Mouse (Mus musculus): ENCODE measurements around the gene Proca1. TPM values are rescaled to one million over a fixed set of nuclear protein-coding genes. Genes with fewer than 3 reads are reported as not detected.

The Proca1 gene
- polyA plus RNA-seq, 1 experiment from 2014 or later: 1.7 TPM

GRCm38 (mm10) chr11:78188331-78189233 lies 4.6 kb upstream of the Proca1 start, which contains the start of gene Rab34:
Rab34 (plus strand) TSS chr11:78188430.
- Histone ChIP-seq H3K4me1 (ENCODE audit: control insufficient read depth, insufficient read depth, low read length) (no peaks in the 10 kb centered on the region; the same call in 1 of the 2 replicates), H3K9me3 (replicated peaks; ENCODE audit: control insufficient read depth, low read length) (no peaks in the 10 kb centered on the region), H3K9ac (replicated peaks; ENCODE audit: low read length) (peak within 1 kb of the TSS; percentile 93), H3K36me3 (replicated peaks; ENCODE audit: control insufficient read depth, insufficient read depth, low read depth, low read length) (peaks cover 3% of the 10 kb centered on the region; the same call in 1 of the 2 replicates), H3K27ac (replicated peaks; ENCODE audit: low read depth, low read length) (peak within 1 kb of the TSS; percentile 99), H3K4me2 (ENCODE audit: low read depth, low read length) (peak within 1 kb of the TSS; percentile 76), H3K27me3 (ENCODE audit: control insufficient read depth, insufficient read depth, low read length) (no peaks in the 10 kb centered on the region), H3K4me3 (ENCODE audit: low read depth, low read length) (peak within 1 kb of the TSS; percentile 79)
- DNase-seq (ENCODE audit: low spot score) (peak; percentile 94), ATAC-seq (replicated peaks; ENCODE audit: insufficient number of reproducible peaks, low FRiP score, low TSS enrichment, low read depth) (peak; percentile 86)
- under 1% methylated on average over 73 of the region's 80 CpGs for WGBS

DNA sequence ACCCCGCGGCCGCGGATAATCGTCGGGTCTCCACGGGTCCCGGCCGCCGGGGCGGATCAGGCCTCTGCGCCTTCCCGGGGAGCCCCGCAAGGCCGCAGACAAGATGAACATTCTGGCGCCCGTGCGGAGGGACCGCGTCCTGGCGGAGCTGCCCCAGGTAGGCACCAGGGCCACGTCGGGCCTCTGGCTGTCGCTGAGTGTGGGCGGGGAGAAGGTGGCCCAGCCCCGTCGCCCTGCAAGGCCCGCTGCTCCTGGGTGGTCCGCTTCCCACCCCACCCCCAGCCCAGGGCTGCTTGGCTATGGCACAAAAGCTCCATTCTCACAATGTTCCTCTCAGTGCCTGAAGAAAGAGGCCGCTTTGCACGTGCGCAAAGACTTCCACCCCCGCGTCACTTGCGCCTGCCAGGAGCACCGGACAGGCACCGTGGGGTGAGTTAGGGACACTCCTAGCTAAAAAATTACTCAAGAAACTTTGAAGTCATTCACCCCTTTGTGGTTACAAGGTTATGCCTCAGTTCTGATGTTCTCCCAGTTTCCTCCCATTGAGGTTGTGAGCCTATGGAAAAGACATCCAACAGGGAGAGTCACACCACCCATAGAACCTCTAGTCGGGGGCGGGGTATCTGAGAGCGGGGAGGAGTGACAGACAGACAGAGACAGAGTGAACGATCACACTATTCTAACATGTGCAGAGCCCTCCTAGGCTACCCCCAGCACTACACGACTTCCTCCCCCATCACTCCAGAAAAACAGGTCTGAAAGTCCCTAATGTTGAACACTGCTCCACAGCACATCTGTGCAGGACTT lies 3.8 kb upstream of the Proca1 start:
- no peaks in the 10 kb centered on the region; the same call in 1 of the 2 replicates for H3K4me1 ChIP-seq (ENCODE audit: control insufficient read depth, insufficient read depth, low read length)
- peak overlapping the region; percentile 79 for H3K4me3 ChIP-seq (ENCODE audit: low read depth, low read length)
- under 1% methylated on average over 42 of the region's 42 CpGs for WGBS
- H3K36me3 ChIP-seq (replicated peaks; ENCODE audit: control insufficient read depth, insufficient read depth, low read depth, low read length): peaks cover 3% of the 10 kb centered on the region; the same call in 1 of the 2 replicates
- no peaks in the 10 kb centered on the region for H3K27me3 ChIP-seq (ENCODE audit: control insufficient read depth, insufficient read depth, low read length)
- H3K27ac ChIP-seq (replicated peaks; ENCODE audit: low read depth, low read length): peak overlapping the region; percentile 99
- DNase-seq (ENCODE audit: low spot score): peak; percentile 96
- no peaks in the 10 kb centered on the region for H3K9me3 ChIP-seq (replicated peaks; ENCODE audit: control insufficient read depth, low read length)
- peak overlapping the region; percentile 93 for H3K9ac ChIP-seq (replicated peaks; ENCODE audit: low read length)
- peak; percentile 61 for ATAC-seq (replicated peaks; ENCODE audit: insufficient number of reproducible peaks, low FRiP score, low TSS enrichment, low read depth)
- H3K4me2 ChIP-seq (ENCODE audit: low read depth, low read length): peak overlapping the region; percentile 76

- H3K9ac ChIP-seq (replicated peaks; ENCODE audit: low read length): peak overlapping the region; percentile 93
- DNase-seq (ENCODE audit: low spot score) (peak; percentile 22), ATAC-seq (replicated peaks; ENCODE audit: insufficient number of reproducible peaks, low FRiP score, low TSS enrichment, low read depth) (no peak)
- peak overlapping the region; percentile 79 for H3K4me3 ChIP-seq (ENCODE audit: low read depth, low read length)
- peaks cover 3% of the 10 kb centered on the region; the same call in 1 of the 2 replicates for H3K36me3 ChIP-seq (replicated peaks; ENCODE audit: control insufficient read depth, insufficient read depth, low read depth, low read length)
- H3K4me2 ChIP-seq (ENCODE audit: low read depth, low read length): peak overlapping the region; percentile 76
- H3K27me3 ChIP-seq (ENCODE audit: control insufficient read depth, insufficient read depth, low read length): no peaks in the 10 kb centered on the region
- H3K27ac ChIP-seq (replicated peaks; ENCODE audit: low read depth, low read length): peak overlapping the region; percentile 99
- H3K4me1 ChIP-seq (ENCODE audit: control insufficient read depth, insufficient read depth, low read length): no peaks in the 10 kb centered on the region; the same call in 1 of the 2 replicates
- WGBS: 57% methylated on average over 6 of the region's 6 CpGs
- H3K9me3 ChIP-seq (replicated peaks; ENCODE audit: control insufficient read depth, low read length): no peaks in the 10 kb centered on the region
Measured at GRCm38 (mm10) chr11:78190041-78190440, 3.2 kb upstream of the Proca1 start.

DNA sequence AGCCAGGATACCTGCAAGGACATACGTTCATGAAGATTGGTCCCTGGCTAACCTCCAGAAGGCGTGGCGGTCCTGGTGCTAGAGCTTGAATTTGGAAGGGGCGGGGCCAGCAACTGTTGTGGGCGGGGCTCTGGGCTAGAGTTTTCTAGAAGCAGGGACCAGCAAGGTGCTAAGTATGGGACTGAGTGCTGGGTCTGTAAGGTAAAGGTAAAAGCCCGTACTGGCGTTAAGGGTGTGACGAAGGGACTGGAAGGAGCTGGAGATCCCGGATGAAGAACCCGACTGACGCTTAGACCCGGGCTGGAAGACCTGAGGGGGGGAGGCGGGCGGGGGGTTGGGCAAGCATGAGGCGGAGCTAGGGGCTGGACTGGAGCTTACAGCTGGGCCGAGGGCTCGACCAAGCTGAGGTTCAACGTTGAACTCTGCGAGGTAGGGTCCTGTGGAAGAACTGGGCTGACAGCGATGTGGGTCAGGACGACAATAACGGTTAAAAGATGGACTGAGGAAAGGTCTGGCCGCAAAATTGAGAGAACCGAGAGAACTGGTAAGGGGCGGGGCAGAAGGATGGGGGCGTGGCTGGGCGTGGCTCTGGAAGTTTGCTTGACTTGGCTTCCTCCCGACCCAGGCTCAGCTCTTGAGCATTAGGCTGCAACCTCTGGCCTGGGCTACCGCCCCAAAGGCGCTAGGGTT lies 1.4 kb downstream of the Proca1 start:
- no peaks in the 10 kb centered on the region for H3K9me3 ChIP-seq (replicated peaks; ENCODE audit: control insufficient read depth, low read length)
- peak overlapping the region; percentile 54 for H3K4me2 ChIP-seq (ENCODE audit: low read depth, low read length)
- H3K4me1 ChIP-seq (ENCODE audit: control insufficient read depth, insufficient read depth, low read length): no peaks in the 10 kb centered on the region; the same call in 1 of the 2 replicates
- 2% methylated on average over 30 of the region's 30 CpGs for WGBS
- DNase-seq (ENCODE audit: low spot score) (peak; percentile 78), ATAC-seq (replicated peaks; ENCODE audit: insufficient number of reproducible peaks, low FRiP score, low TSS enrichment, low read depth) (peak; percentile 39)
- peak overlapping the region; percentile 35; the same call in 1 of the 2 replicates for H3K9ac ChIP-seq (replicated peaks; ENCODE audit: low read length)
- H3K36me3 ChIP-seq (replicated peaks; ENCODE audit: control insufficient read depth, insufficient read depth, low read depth, low read length): peaks cover 3% of the 10 kb centered on the region; the same call in 1 of the 2 replicates
- no peaks in the 10 kb centered on the region for H3K27me3 ChIP-seq (ENCODE audit: control insufficient read depth, insufficient read depth, low read length)
- H3K4me3 ChIP-seq (ENCODE audit: low read depth, low read length): peak overlapping the region; percentile 36
- H3K27ac ChIP-seq (replicated peaks; ENCODE audit: low read depth, low read length): no peak overlapping the region

- peak overlapping the region; percentile 36 for H3K4me3 ChIP-seq (ENCODE audit: low read depth, low read length)
- no peaks in the 10 kb centered on the region for H3K9me3 ChIP-seq (replicated peaks; ENCODE audit: control insufficient read depth, low read length)
- H3K27ac ChIP-seq (replicated peaks; ENCODE audit: low read depth, low read length): no peak overlapping the region
- H3K9ac ChIP-seq (replicated peaks; ENCODE audit: low read length): peak overlapping the region; percentile 35; the same call in 1 of the 2 replicates
- no peaks in the 10 kb centered on the region for H3K27me3 ChIP-seq (ENCODE audit: control insufficient read depth, insufficient read depth, low read length)
- peaks cover 3% of the 10 kb centered on the region; the same call in 1 of the 2 replicates for H3K36me3 ChIP-seq (replicated peaks; ENCODE audit: control insufficient read depth, insufficient read depth, low read depth, low read length)
- ATAC-seq (replicated peaks; ENCODE audit: insufficient number of reproducible peaks, low FRiP score, low TSS enrichment, low read depth): no peak
- H3K4me2 ChIP-seq (ENCODE audit: low read depth, low read length): peak overlapping the region; percentile 54
- H3K4me1 ChIP-seq (ENCODE audit: control insufficient read depth, insufficient read depth, low read length): no peaks in the 10 kb centered on the region
- WGBS: 61% methylated on average over 23 of the region's 23 CpGs
- no peak for DNase-seq (ENCODE audit: low spot score)
Measured at GRCm38 (mm10) chr11:78195101-78195863, 2.1 kb downstream of the Proca1 start.

DNA sequence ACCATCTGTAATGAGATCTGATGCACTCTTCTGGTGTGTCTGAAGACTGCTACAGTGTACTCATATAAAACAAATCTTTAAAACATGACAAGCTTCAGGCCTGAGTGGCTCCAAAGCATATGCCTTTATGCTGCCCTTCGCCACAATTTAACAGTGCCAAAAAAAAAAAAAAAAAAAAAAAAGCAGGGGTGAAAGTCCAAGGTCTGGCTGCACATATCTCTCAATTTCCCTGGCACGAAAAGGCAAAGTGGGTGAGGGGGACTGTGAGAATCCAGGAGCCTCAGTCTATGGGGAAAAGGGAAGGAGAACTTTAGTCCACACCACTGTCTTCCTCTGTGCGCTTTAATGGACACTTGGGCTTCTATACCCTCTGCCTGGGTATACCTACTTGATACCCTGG lies 9.2 kb downstream of the Proca1 start:
- H3K9me3 ChIP-seq (replicated peaks; ENCODE audit: control insufficient read depth, low read length): no peaks in the 10 kb centered on the region
- no peak overlapping the region for H3K4me2 ChIP-seq (ENCODE audit: low read depth, low read length)
- no peak overlapping the region for H3K4me3 ChIP-seq (ENCODE audit: low read depth, low read length)
- ATAC-seq (replicated peaks; ENCODE audit: insufficient number of reproducible peaks, low FRiP score, low TSS enrichment, low read depth): no peak
- H3K9ac ChIP-seq (replicated peaks; ENCODE audit: low read length): no peak overlapping the region
- DNase-seq (ENCODE audit: low spot score): no peak
- H3K36me3 ChIP-seq (replicated peaks; ENCODE audit: control insufficient read depth, insufficient read depth, low read depth, low read length): peaks cover 3% of the 10 kb centered on the region; the same call in 1 of the 2 replicates
- H3K27ac ChIP-seq (replicated peaks; ENCODE audit: low read depth, low read length): no peak overlapping the region
- 90% methylated on average over 3 of the region's 3 CpGs for WGBS
- no peaks in the 10 kb centered on the region for H3K4me1 ChIP-seq (ENCODE audit: control insufficient read depth, insufficient read depth, low read length)
- no peaks in the 10 kb centered on the region for H3K27me3 ChIP-seq (ENCODE audit: control insufficient read depth, insufficient read depth, low read length)

GRCm38 (mm10) chr11:78204287-78204686 lies 11.1 kb downstream of the Proca1 start:
- no peak overlapping the region for H3K9ac ChIP-seq (replicated peaks; ENCODE audit: low read length)
- no peak overlapping the region for H3K27ac ChIP-seq (replicated peaks; ENCODE audit: low read depth, low read length)
- no peak for DNase-seq (ENCODE audit: low spot score)

More at GRCm38 (mm10) chr11:78204287-78204686, 11.1 kb downstream of the Proca1 start:
- Histone ChIP-seq H3K4me1 (ENCODE audit: control insufficient read depth, insufficient read depth, low read length) (no peaks in the 10 kb centered on the region), H3K4me3 (ENCODE audit: low read depth, low read length) (no peak overlapping the region), H3K9me3 (replicated peaks; ENCODE audit: control insufficient read depth, low read length) (no peaks in the 10 kb centered on the region), H3K4me2 (ENCODE audit: low read depth, low read length) (no peak overlapping the region), H3K27me3 (ENCODE audit: control insufficient read depth, insufficient read depth, low read length) (no peaks in the 10 kb centered on the region), H3K36me3 (replicated peaks; ENCODE audit: control insufficient read depth, insufficient read depth, low read depth, low read length) (peaks cover 11% of the 10 kb centered on the region)
- 89% methylated on average over 6 of the region's 6 CpGs for WGBS
- no peak for ATAC-seq (replicated peaks; ENCODE audit: insufficient number of reproducible peaks, low FRiP score, low TSS enrichment, low read depth)
